ENCODE assay signal across 9 mouse cellular contexts in the genomic region with DNA sequence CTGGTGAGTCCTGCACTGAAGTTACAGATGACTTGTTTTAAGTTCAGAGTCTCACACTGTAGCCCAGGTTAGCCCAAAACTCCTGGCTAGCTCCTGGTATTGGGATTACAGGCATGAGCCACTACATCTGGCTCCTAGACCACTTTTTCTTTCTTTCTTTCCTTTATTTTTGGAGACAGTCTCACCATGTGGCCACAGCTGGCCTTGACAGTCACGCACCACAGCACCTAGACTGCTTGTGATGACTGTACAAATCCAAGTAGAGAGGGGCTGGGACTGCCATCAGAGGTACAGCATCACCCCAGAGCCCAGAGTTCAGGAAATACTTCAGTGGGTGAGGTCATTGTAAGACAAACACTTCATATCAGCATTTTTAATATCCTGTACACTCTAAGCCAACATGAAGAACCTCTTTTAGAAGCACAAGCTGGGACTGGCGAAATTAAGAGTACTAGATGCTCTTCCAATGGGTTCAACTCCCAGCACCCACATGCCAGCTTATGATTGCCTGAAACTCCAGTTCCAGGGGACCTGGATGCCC. TPM values are rescaled to one million over a fixed set of nuclear protein-coding genes. Genes with fewer than 3 reads are reported as not detected.
DNase-seq lines count a peak whose midpoint lies in the region; ATAC-seq and TF ChIP-seq lines count a peak whose summit lies in the region.
"Had no signal": no experiment of that assay in that cellular context is flagged by ENCODE, and none has a peak within 500 bp of the region (broad histone marks: within the 10 kb centered on the region; RNA-seq: fewer than 3 reads in every experiment).

No protein-coding gene starts in this region.

- peaks cover 74% of the 10 kb centered on the region for H3K79me2 ChIP-seq in C2C12 (ENCODE audit: control insufficient read depth, insufficient read depth)

- H3K9ac ChIP-seq in hindbrain, embryonic 11.5 days (ENCODE audit: low read depth, low read length) = no peak overlapping the region
- H3K9ac ChIP-seq in liver, postnatal 0 days (replicated peaks) = 0 out of 2 replicates have a peak overlapping the region, but pooled peaks have one; percentile 31

- H3ac ChIP-seq in C2C12 (ENCODE audit: control insufficient read depth, insufficient read length, low read depth) = no peak overlapping the region

- TF ChIP-seq EP300 in liver, postnatal 0 days (IDR thresholded peaks at IDR 0.05; ENCODE audit: low read depth) = no peak

- DNase-seq in 416B (ENCODE audit: low read depth) = peak; percentile 38
- DNase-seq in hindbrain, embryonic 11.5 days (ENCODE audit: low spot score) = no peak
- no peak for DNase-seq in liver, postnatal 0 days
- DNase-seq in ovary, postnatal 36 days (ENCODE audit: low spot score) = no peak
- no peak for DNase-seq in cerebellum, adult 9-11 months
- DNase-seq in adrenal gland, adult 18-20 months (ENCODE audit: low spot score in 2 of 2) = no peak
- DNase-seq in urinary bladder, postnatal 10 days (ENCODE audit: low spot score) = no peak

- no peaks in the 10 kb centered on the region for H3K9me3 ChIP-seq in hindbrain, embryonic 11.5 days (ENCODE audit: control insufficient read depth, low read length)
- H3K9me3 ChIP-seq in liver, postnatal 0 days (ENCODE audit: low read length) = no peaks in the 10 kb centered on the region

- peak overlapping the region; percentile 90 for H3K4me2 ChIP-seq in hindbrain, embryonic 11.5 days (replicated peaks; ENCODE audit: low read depth, low read length)
- H3K4me2 ChIP-seq in liver, postnatal 0 days (ENCODE audit: low read depth, low read length) = peak overlapping the region; percentile 87; the same call in 1 of the 2 replicates

- no peak overlapping the region for H3K27ac ChIP-seq in hindbrain, embryonic 11.5 days (ENCODE audit: low read depth, low read length)
- H3K27ac ChIP-seq in liver, postnatal 0 days (ENCODE audit: low read depth) = no peak overlapping the region

- peaks cover 58% of the 10 kb centered on the region for H3K36me3 ChIP-seq in C2C12 (ENCODE audit: control insufficient read depth, insufficient read depth)
- H3K36me3 ChIP-seq in hindbrain, embryonic 11.5 days (ENCODE audit: control insufficient read depth, insufficient read depth, low read length) = peaks cover 23% of the 10 kb centered on the region
- H3K36me3 ChIP-seq in liver, postnatal 0 days (replicated peaks; ENCODE audit: insufficient read depth, low read length) = peaks cover 37% of the 10 kb centered on the region

- peak overlapping the region; percentile 99 for H3K4me3 ChIP-seq in C2C12 (ENCODE audit: insufficient read depth, poor library complexity, severe bottlenecking)
- peak overlapping the region; percentile 99; the same call in 1 of the 2 replicates for H3K4me3 ChIP-seq in hindbrain, embryonic 11.5 days (ENCODE audit: low read depth, low read length)
- H3K4me3 ChIP-seq in liver, postnatal 0 days (ENCODE audit: low read depth, low read length) = peak overlapping the region; percentile 83; the same call in 1 of the 2 replicates

- no peaks in the 10 kb centered on the region for H3K27me3 ChIP-seq in C2C12 (ENCODE audit: control insufficient read depth, insufficient read depth, insufficient read length)
- H3K27me3 ChIP-seq in hindbrain, embryonic 11.5 days (ENCODE audit: control insufficient read depth, insufficient read depth, low read length) = no peaks in the 10 kb centered on the region
- H3K27me3 ChIP-seq in liver, postnatal 0 days (ENCODE audit: insufficient read depth, low read length) = no peaks in the 10 kb centered on the region

- H3K79me3 ChIP-seq in C2C12 (ENCODE audit: low read depth) = peaks cover 69% of the 10 kb centered on the region

- ATAC-seq in hindbrain, embryonic 11.5 days (ENCODE audit: low FRiP score) = no peak
- no peak for ATAC-seq in liver, postnatal 0 days

- H3K4me1 ChIP-seq in hindbrain, embryonic 11.5 days (replicated peaks; ENCODE audit: control insufficient read depth, insufficient read depth, low read length) = no peaks in the 10 kb centered on the region; the same call in 1 of the 2 replicates
- peaks cover 32% of the 10 kb centered on the region for H3K4me1 ChIP-seq in liver, postnatal 0 days (ENCODE audit: insufficient read depth)

- WGBS in hindbrain, embryonic 11.5 days = 85% methylated on average over 2 of the region's 2 CpGs
- WGBS in liver, postnatal 0 days (ENCODE audit: insufficient replicate concordance) = 81% methylated on average over 2 of the region's 2 CpGs

- TF ChIP-seq CTCF in C2C12 (IDR thresholded peaks at IDR 0.05; ENCODE audit: control insufficient read depth, insufficient read depth, insufficient read length) = no peak
- TF ChIP-seq CTCF in liver, postnatal 0 days (IDR thresholded peaks at IDR 0.05; ENCODE audit: low read depth) = no peak

TF ChIP-seq in C2C12, 6 proteins besides CTCF, POLR2A, EP300 and RAD21:
- TF ChIP-seq FOSL1 (IDR thresholded peaks at IDR 0.05; ENCODE audit: insufficient read depth, low read length, poor library complexity, severe bottlenecking) = no peak
- TF ChIP-seq MYOG (IDR thresholded peaks at IDR 0.05; ENCODE audit: control insufficient read depth, extremely low read depth, insufficient read length) = no peak
- TF ChIP-seq MYOD1 (IDR thresholded peaks at IDR 0.05; ENCODE audit: control insufficient read depth, insufficient read length, low read depth) = no peak
- no peak for TF ChIP-seq USF1 (IDR thresholded peaks at IDR 0.05; ENCODE audit: low read depth)
- no peak for TF ChIP-seq CEBPB (IDR thresholded peaks at IDR 0.05; ENCODE audit: low read depth)
- no peak for TF ChIP-seq MAX (IDR thresholded peaks at IDR 0.05)

RNA-seq across cellular contexts. Expression of a gene that starts 3.6 kb away (rescaled TPM):
- 405 TPM for polyA plus RNA-seq in C2C12 (2012; fragmentation: generic; extraction: Trizol)
- polyA plus RNA-seq in hindbrain, embryonic 11.5 days (2014; fragmentation: Nextera tagmentation; extraction: Ambion mirVana) = 781 and 835 TPM in 2 replicates
- 155 and 164 TPM in 2 replicates for polyA plus RNA-seq in liver, postnatal 0 days (2015; fragmentation: Nextera tagmentation; extraction: Ambion mirVana)
- 100 to 1,000 TPM; 207 to 260 TPM for total RNA-seq in adrenal gland, adult 18-20 months (2021)

RNA-seq across cellular contexts. Expression of a gene that starts 14.7 kb away (rescaled TPM):
- 0.16 TPM for polyA plus RNA-seq in C2C12 (2012; fragmentation: generic; extraction: Trizol)
- polyA plus RNA-seq in hindbrain, embryonic 11.5 days (2014; fragmentation: Nextera tagmentation; extraction: Ambion mirVana) = 2.0 and 4.4 TPM in 2 replicates
- polyA plus RNA-seq in liver, postnatal 0 days (2015; fragmentation: Nextera tagmentation; extraction: Ambion mirVana) = 0.54 and 0.58 TPM in 2 replicates
- total RNA-seq in adrenal gland, adult 18-20 months (2021) = 10 to 100 TPM; 11.7 to 16.2 TPM

RNA-seq across cellular contexts. Expression of a gene that starts 27.3 kb away (rescaled TPM):
- polyA plus RNA-seq in C2C12 (2012; fragmentation: generic; extraction: Trizol) = not detected
- not detected in 2 replicates for polyA plus RNA-seq in hindbrain, embryonic 11.5 days (2014; fragmentation: Nextera tagmentation; extraction: Ambion mirVana)
- 11.1 and 15.4 TPM in 2 replicates for polyA plus RNA-seq in liver, postnatal 0 days (2015; fragmentation: Nextera tagmentation; extraction: Ambion mirVana)
- total RNA-seq in adrenal gland, adult 18-20 months (2021) = under 1 TPM; 0.33 to 0.48 TPM
- total RNA-seq: liver, adult 2 months had no signal
- polyA plus RNA-seq: liver, adult 2 months had no signal

RNA-seq across cellular contexts. Expression of a gene that starts 30.9 kb away (rescaled TPM):
- polyA plus RNA-seq in C2C12 (2012; fragmentation: generic; extraction: Trizol) = 39.3 TPM
- 60.3 and 64.9 TPM in 2 replicates for polyA plus RNA-seq in hindbrain, embryonic 11.5 days (2014; fragmentation: Nextera tagmentation; extraction: Ambion mirVana)
- polyA plus RNA-seq in liver, postnatal 0 days (2015; fragmentation: Nextera tagmentation; extraction: Ambion mirVana) = 19.1 and 19.7 TPM in 2 replicates
- 10 to 100 TPM; 20.3 to 22.6 TPM for total RNA-seq in adrenal gland, adult 18-20 months (2021)

RNA-seq across cellular contexts. Expression of a gene that starts 30.9 kb away (rescaled TPM):
- polyA plus RNA-seq in C2C12 (2012; fragmentation: generic; extraction: Trizol) = 22.7 TPM
- 51.5 and 57.2 TPM in 2 replicates for polyA plus RNA-seq in hindbrain, embryonic 11.5 days (2014; fragmentation: Nextera tagmentation; extraction: Ambion mirVana)
- 21.2 and 22.8 TPM in 2 replicates for polyA plus RNA-seq in liver, postnatal 0 days (2015; fragmentation: Nextera tagmentation; extraction: Ambion mirVana)
- 10 to 100 TPM; 42.4 to 46.5 TPM for total RNA-seq in adrenal gland, adult 18-20 months (2021)

Comparison
In these comparisons a context has a peak if more than half of its experiments do, and no peak if none do; other contexts are left out.
1. RNA of a gene that starts 27.3 kb away (polyA plus RNA-seq): 11.1 to 15.4 TPM in liver, postnatal 0 days; not detected in C2C12 (single experiment) and not detected in hindbrain, embryonic 11.5 days; every median in the first group is over 10 times any median in the second.
2. Peak in every context shown above with its lines, with median percentiles within 50 percentile points of each other: H3K4me3 ChIP-seq.